Mouse (Mus musculus): ENCODE measurements around the gene Cmah. TPM values are rescaled to one million over a fixed set of nuclear protein-coding genes. Genes with fewer than 3 reads are reported as not detected.
A peak's percentile ranks its signal among the peaks of the same experiment; 100 is the strongest.

Gene Cmah
- polyA plus RNA-seq, 1 experiment from 2014 or later: 0.14 TPM

- Histone ChIP-seq H3K4me1 (ENCODE audit: control insufficient read depth, insufficient read depth, low read length) (no peaks in the 10 kb centered on the region), H3K4me3 (replicated peaks; ENCODE audit: low read depth, low read length) (no peak overlapping the region), H3K9ac (replicated peaks; ENCODE audit: low read length) (no peak overlapping the region), H3K36me3 (ENCODE audit: control insufficient read depth, insufficient read depth, low read length) (no peaks in the 10 kb centered on the region), H3K9me3 (ENCODE audit: control insufficient read depth, low read length) (no peaks in the 10 kb centered on the region), H3K27ac (replicated peaks; ENCODE audit: low read depth, low read length) (no peak overlapping the region), H3K4me2 (ENCODE audit: low read length) (no peak overlapping the region), H3K27me3 (ENCODE audit: control insufficient read depth, insufficient read depth, low read length) (no peaks in the 10 kb centered on the region)
- 96% methylated on average over 9 of the region's 9 CpGs for WGBS
- DNase-seq (no peak), ATAC-seq (ENCODE audit: low FRiP score, low TSS enrichment) (no peak)
Observed at GRCm38 (mm10) chr13:24466027-24466426, 138.8 kb downstream of the Cmah start.

- no peaks in the 10 kb centered on the region for H3K36me3 ChIP-seq (ENCODE audit: control insufficient read depth, insufficient read depth, low read length)
- no peak overlapping the region for H3K4me2 ChIP-seq (ENCODE audit: low read length)
- 89% methylated on average over 4 of the region's 4 CpGs for WGBS
- no peak for DNase-seq
- no peaks in the 10 kb centered on the region for H3K4me1 ChIP-seq (ENCODE audit: control insufficient read depth, insufficient read depth, low read length)
- H3K9me3 ChIP-seq (ENCODE audit: control insufficient read depth, low read length): no peaks in the 10 kb centered on the region
- ATAC-seq (ENCODE audit: low FRiP score, low TSS enrichment): no peak
- H3K27me3 ChIP-seq (ENCODE audit: control insufficient read depth, insufficient read depth, low read length): no peaks in the 10 kb centered on the region
- no peak overlapping the region for H3K27ac ChIP-seq (replicated peaks; ENCODE audit: low read depth, low read length)
- H3K9ac ChIP-seq (replicated peaks; ENCODE audit: low read length): no peak overlapping the region
- no peak overlapping the region for H3K4me3 ChIP-seq (replicated peaks; ENCODE audit: low read depth, low read length)
Observed at GRCm38 (mm10) chr13:24467806-24468205, 140.6 kb downstream of the Cmah start.

GRCm38 (mm10) chr13:24477564-24477963 is 150.4 kb downstream of the Cmah start:
- H3K4me1 ChIP-seq (ENCODE audit: control insufficient read depth, insufficient read depth, low read length): no peaks in the 10 kb centered on the region
- no peaks in the 10 kb centered on the region for H3K36me3 ChIP-seq (ENCODE audit: control insufficient read depth, insufficient read depth, low read length)
- no peaks in the 10 kb centered on the region for H3K27me3 ChIP-seq (ENCODE audit: control insufficient read depth, insufficient read depth, low read length)
- 83% methylated on average over 5 of the region's 5 CpGs for WGBS
- H3K9me3 ChIP-seq (ENCODE audit: control insufficient read depth, low read length): no peaks in the 10 kb centered on the region
- DNase-seq (no peak), ATAC-seq (ENCODE audit: low FRiP score, low TSS enrichment) (no peak)
- H3K27ac ChIP-seq (replicated peaks; ENCODE audit: low read depth, low read length): no peak overlapping the region
- H3K4me3 ChIP-seq (replicated peaks; ENCODE audit: low read depth, low read length): no peak overlapping the region
- no peak overlapping the region for H3K9ac ChIP-seq (replicated peaks; ENCODE audit: low read length)
- H3K4me2 ChIP-seq (ENCODE audit: low read length): no peak overlapping the region

DNA sequence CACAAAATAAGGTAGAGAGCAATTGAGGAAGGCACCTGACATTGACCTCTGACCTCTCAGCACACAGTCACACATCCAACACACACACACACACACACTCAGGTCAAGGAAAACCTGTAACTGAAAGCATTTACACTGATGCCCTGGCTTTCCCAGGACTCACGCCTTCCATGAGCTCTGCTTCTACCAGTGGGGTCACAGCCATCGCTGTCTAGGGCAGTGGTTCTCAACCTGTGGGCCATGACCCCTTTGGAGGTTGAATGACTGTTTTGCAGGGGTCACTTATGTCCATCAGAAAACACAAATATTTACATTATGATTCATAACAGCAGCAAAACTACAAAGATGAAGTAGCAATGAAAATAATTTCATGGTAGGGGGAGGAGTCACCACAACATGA is 152.3 kb downstream of the Cmah start:
- Histone ChIP-seq H3K9me3 (ENCODE audit: control insufficient read depth, low read length) (no peaks in the 10 kb centered on the region), H3K4me2 (ENCODE audit: low read length) (no peak overlapping the region), H3K27me3 (ENCODE audit: control insufficient read depth, insufficient read depth, low read length) (no peaks in the 10 kb centered on the region), H3K4me1 (ENCODE audit: control insufficient read depth, insufficient read depth, low read length) (no peaks in the 10 kb centered on the region), H3K27ac (replicated peaks; ENCODE audit: low read depth, low read length) (no peak overlapping the region), H3K4me3 (replicated peaks; ENCODE audit: low read depth, low read length) (no peak overlapping the region), H3K36me3 (ENCODE audit: control insufficient read depth, insufficient read depth, low read length) (no peaks in the 10 kb centered on the region), H3K9ac (replicated peaks; ENCODE audit: low read length) (no peak overlapping the region)
- ATAC-seq (ENCODE audit: low FRiP score, low TSS enrichment) (no peak), DNase-seq (no peak)
- 92% methylated on average over 2 of the region's 2 CpGs for WGBS

GRCm38 (mm10) chr13:24480824-24481223 is 153.6 kb downstream of the Cmah start:
- WGBS: 77% methylated on average over 6 of the region's 6 CpGs
- Histone ChIP-seq H3K9ac (replicated peaks; ENCODE audit: low read length) (no peak overlapping the region), H3K36me3 (ENCODE audit: control insufficient read depth, insufficient read depth, low read length) (no peaks in the 10 kb centered on the region), H3K4me3 (replicated peaks; ENCODE audit: low read depth, low read length) (no peak overlapping the region), H3K27ac (replicated peaks; ENCODE audit: low read depth, low read length) (no peak overlapping the region), H3K27me3 (ENCODE audit: control insufficient read depth, insufficient read depth, low read length) (no peaks in the 10 kb centered on the region), H3K4me2 (ENCODE audit: low read length) (no peak overlapping the region), H3K4me1 (ENCODE audit: control insufficient read depth, insufficient read depth, low read length) (no peaks in the 10 kb centered on the region), H3K9me3 (ENCODE audit: control insufficient read depth, low read length) (no peaks in the 10 kb centered on the region)
- ATAC-seq (ENCODE audit: low FRiP score, low TSS enrichment) (no peak), DNase-seq (no peak)

- 61% methylated on average over 10 of the region's 10 CpGs for WGBS
- Histone ChIP-seq H3K27ac (replicated peaks; ENCODE audit: low read depth, low read length) (no peak overlapping the region), H3K4me1 (ENCODE audit: control insufficient read depth, insufficient read depth, low read length) (no peaks in the 10 kb centered on the region), H3K36me3 (ENCODE audit: control insufficient read depth, insufficient read depth, low read length) (no peaks in the 10 kb centered on the region), H3K27me3 (ENCODE audit: control insufficient read depth, insufficient read depth, low read length) (no peaks in the 10 kb centered on the region), H3K4me2 (ENCODE audit: low read length) (no peak overlapping the region), H3K9ac (replicated peaks; ENCODE audit: low read length) (no peak overlapping the region), H3K9me3 (ENCODE audit: control insufficient read depth, low read length) (no peaks in the 10 kb centered on the region), H3K4me3 (replicated peaks; ENCODE audit: low read depth, low read length) (no peak overlapping the region)
- DNase-seq (peak; percentile 89), ATAC-seq (ENCODE audit: low FRiP score, low TSS enrichment) (peak; percentile 82)
Observed at GRCm38 (mm10) chr13:24481615-24482295, 154.6 kb downstream of the Cmah start.

GRCm38 (mm10) chr13:24483691-24484090 is 156.5 kb downstream of the Cmah start:
- H3K4me1 ChIP-seq (ENCODE audit: control insufficient read depth, insufficient read depth, low read length): no peaks in the 10 kb centered on the region
- H3K27me3 ChIP-seq (ENCODE audit: control insufficient read depth, insufficient read depth, low read length): no peaks in the 10 kb centered on the region
- no peak overlapping the region for H3K9ac ChIP-seq (replicated peaks; ENCODE audit: low read length)
- H3K4me2 ChIP-seq (ENCODE audit: low read length): no peak overlapping the region
- ATAC-seq (ENCODE audit: low FRiP score, low TSS enrichment) (no peak), DNase-seq (no peak)
- H3K4me3 ChIP-seq (replicated peaks; ENCODE audit: low read depth, low read length): no peak overlapping the region
- H3K27ac ChIP-seq (replicated peaks; ENCODE audit: low read depth, low read length): no peak overlapping the region
- H3K9me3 ChIP-seq (ENCODE audit: control insufficient read depth, low read length): no peaks in the 10 kb centered on the region
- 88% methylated on average over 3 of the region's 3 CpGs for WGBS
- no peaks in the 10 kb centered on the region for H3K36me3 ChIP-seq (ENCODE audit: control insufficient read depth, insufficient read depth, low read length)

DNA sequence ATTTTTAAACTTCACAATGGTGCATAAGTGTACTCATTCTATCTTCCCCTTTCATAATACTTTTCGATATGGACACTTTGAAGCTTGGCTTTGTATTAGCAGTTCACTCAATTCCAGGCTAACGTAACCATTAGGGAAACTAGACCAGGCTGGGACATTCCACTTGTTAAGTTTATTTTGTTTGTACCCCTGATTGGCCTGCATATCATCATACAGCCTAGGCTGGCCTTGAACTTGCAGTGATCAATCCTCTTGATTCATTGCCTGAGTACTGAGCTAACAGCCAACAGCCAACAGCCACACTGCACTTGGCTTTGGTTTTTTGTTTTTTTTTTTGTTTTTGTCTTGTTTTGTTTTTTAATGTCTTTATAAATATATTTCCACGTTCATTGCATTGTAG is 157.6 kb downstream of the Cmah start:
- H3K36me3 ChIP-seq (ENCODE audit: control insufficient read depth, insufficient read depth, low read length): no peaks in the 10 kb centered on the region
- no peak for ATAC-seq (ENCODE audit: low FRiP score, low TSS enrichment)
- no peaks in the 10 kb centered on the region for H3K27me3 ChIP-seq (ENCODE audit: control insufficient read depth, insufficient read depth, low read length)
- H3K4me2 ChIP-seq (ENCODE audit: low read length): no peak overlapping the region
- no peaks in the 10 kb centered on the region for H3K4me1 ChIP-seq (ENCODE audit: control insufficient read depth, insufficient read depth, low read length)
- H3K9me3 ChIP-seq (ENCODE audit: control insufficient read depth, low read length): no peaks in the 10 kb centered on the region
- WGBS: 94% methylated on average over 3 of the region's 3 CpGs
- H3K9ac ChIP-seq (replicated peaks; ENCODE audit: low read length): no peak overlapping the region
- no peak overlapping the region for H3K27ac ChIP-seq (replicated peaks; ENCODE audit: low read depth, low read length)
- no peak for DNase-seq
- no peak overlapping the region for H3K4me3 ChIP-seq (replicated peaks; ENCODE audit: low read depth, low read length)

DNA sequence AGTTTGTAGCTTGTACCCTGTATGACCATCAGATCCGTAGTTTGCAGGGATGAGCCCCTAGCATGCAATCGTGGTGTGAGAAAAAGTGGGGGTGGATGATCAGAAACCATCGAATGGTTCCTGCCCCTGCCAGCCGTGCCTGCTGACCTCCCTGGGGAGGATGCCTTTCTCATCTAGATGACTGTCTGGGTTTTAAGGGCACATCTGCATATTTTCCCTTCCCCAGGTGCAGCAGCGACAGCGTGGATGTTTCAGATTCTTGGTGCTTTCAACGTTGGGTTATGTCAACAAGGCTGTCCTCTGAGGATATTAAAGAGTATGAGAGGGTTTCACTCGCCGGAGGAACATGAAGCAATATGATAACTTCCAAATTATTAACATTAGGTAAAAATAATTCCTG is 158.8 kb downstream of the Cmah start:
- H3K9me3 ChIP-seq (ENCODE audit: control insufficient read depth, low read length): no peaks in the 10 kb centered on the region
- H3K9ac ChIP-seq (replicated peaks; ENCODE audit: low read length): no peak overlapping the region
- ATAC-seq (ENCODE audit: low FRiP score, low TSS enrichment) (no peak), DNase-seq (no peak)
- H3K4me1 ChIP-seq (ENCODE audit: control insufficient read depth, insufficient read depth, low read length): no peaks in the 10 kb centered on the region
- WGBS: 77% methylated on average over 9 of the region's 9 CpGs
- H3K4me3 ChIP-seq (replicated peaks; ENCODE audit: low read depth, low read length): no peak overlapping the region
- no peak overlapping the region for H3K27ac ChIP-seq (replicated peaks; ENCODE audit: low read depth, low read length)
- H3K4me2 ChIP-seq (ENCODE audit: low read length): no peak overlapping the region
- H3K36me3 ChIP-seq (ENCODE audit: control insufficient read depth, insufficient read depth, low read length): no peaks in the 10 kb centered on the region
- H3K27me3 ChIP-seq (ENCODE audit: control insufficient read depth, insufficient read depth, low read length): no peaks in the 10 kb centered on the region

All from midbrain, embryonic 14.5 days (tissue).